Mouse (Mus musculus) forebrain, embryonic 11.5 days (tissue): Measurements from ENCODE around the gene Cdkn1b. TPM values are rescaled to one million over a fixed set of nuclear protein-coding genes. Genes with fewer than 3 reads are reported as not detected.

Experiments used
- ATAC-seq: fragments of 200-750 bp; cut with Nextera tagmentation; replicated peaks from 2 replicates; pipeline ENCODE4 v1.8.0; 2017; ENCODE audit warnings: moderate TSS enrichment; ENCODE audit not compliant: low FRiP score
- DNase-seq: peaks from one replicate; pipeline ENCODE4 v3.0.0-alpha.2; 2017; ENCODE audit warnings: low spot score
- H3K27ac ChIP-seq: fragments of 300-500 bp; sonication (generic); 2 replicates; pipeline ENCODE4 v1.5.1; 2014; ENCODE audit warnings: low read depth, low read length
- H3K27me3 ChIP-seq: fragments of 300-500 bp; sonication (generic); 2 replicates; pipeline ENCODE4 v1.6.1; 2014; ENCODE audit warnings: mild to moderate bottlenecking, low read length, mixed read lengths; ENCODE audit not compliant: control insufficient read depth, insufficient read depth
- H3K36me3 ChIP-seq: fragments of 300-500 bp; sonication (generic); 2 replicates; pipeline ENCODE4 v1.6.1; 2014; ENCODE audit warnings: mild to moderate bottlenecking, low read length, moderate library complexity, mixed read lengths; ENCODE audit not compliant: control insufficient read depth, insufficient read depth
- H3K4me1 ChIP-seq: fragments of 300-500 bp; sonication (generic); replicated peaks from 2 replicates; pipeline ENCODE4 v1.6.1; 2014; ENCODE audit warnings: low read length, mixed read lengths; ENCODE audit not compliant: control insufficient read depth, insufficient read depth
- H3K4me2 ChIP-seq: fragments of 300-500 bp; sonication (generic); 2 replicates; pipeline ENCODE4 v1.6.1; 2014; ENCODE audit warnings: low read depth, mild to moderate bottlenecking, low read length, moderate library complexity, mixed read lengths; ENCODE audit not compliant: severe bottlenecking
- H3K4me3 ChIP-seq: fragments of 300-500 bp; sonication (generic); 2 replicates; pipeline ENCODE4 v1.5.1; 2014; ENCODE audit warnings: low read depth, low read length
- H3K9ac ChIP-seq: fragments of 300-500 bp; sonication (generic); 2 replicates; pipeline ENCODE4 v1.6.1; 2014; ENCODE audit warnings: low read length
- H3K9me3 ChIP-seq: fragments of 300-500 bp; sonication (generic); 2 replicates; pipeline ENCODE4 v1.6.1; 2016; ENCODE audit warnings: low read length, mixed read lengths; ENCODE audit not compliant: control insufficient read depth
- WGBS: fragments of 180-500 bp; shearing (Covaris S2); extraction: QIAGEN DNeasy Blood & Tissue Kit; methylation state at CpG from one replicate; pipeline ENCODE4 v1.1.7; 2014; 5-methylcytosine and 5-hydroxymethylcytosine counted together
- polyA plus RNA-seq: library from polyadenylated mRNA; unstranded; fragments of >200 nt; fragmentation: Nextera tagmentation; extraction: Ambion mirVana; gene quantifications from 2 replicates; pipeline ENCODE4 v1.2.1, GENCODE M21; 2014

Cdkn1b gene
- 26.2 and 27.3 TPM in 2 replicates for polyA plus RNA-seq

- Histone ChIP-seq H3K4me3 (peak within 1 kb of the TSS; percentile 97), H3K36me3 (no peaks in the 10 kb centered on the region), H3K27ac (peak within 1 kb of the TSS; percentile 95), H3K4me2 (peak within 1 kb of the TSS; percentile 100), H3K27me3 (no peaks in the 10 kb centered on the region), H3K9ac (peak within 1 kb of the TSS; percentile 93), H3K4me1 (peaks cover 11% of the 10 kb centered on the region), H3K9me3 (no peaks in the 10 kb centered on the region)
- under 1% methylated on average over 77 of the region's 77 CpGs for WGBS
- DNase-seq (peak; percentile 93), ATAC-seq (peak; percentile 95)
Observed at GRCm38 (mm10) chr6:134920190-134921013, at the start of gene Cdkn1b. Gene Cdkn1b, plus strand, starts transcription at chr6:134920401.

GRCm38 (mm10) chr6:134870887-134871286, 49.3 kb upstream of the Cdkn1b start:
- WGBS = 93% methylated on average over 4 of the region's 4 CpGs
- DNase-seq = no peak

GRCm38 (mm10) chr6:134872236-134872635, 48.0 kb upstream of the Cdkn1b start:
- no peaks in the 10 kb centered on the region for H3K4me1 ChIP-seq
- no peak overlapping the region for H3K9ac ChIP-seq
- no peak overlapping the region for H3K4me3 ChIP-seq
- H3K27ac ChIP-seq = no peak overlapping the region
- ATAC-seq (no peak), DNase-seq (no peak)
- 97% methylated on average over 2 of the region's 2 CpGs for WGBS
- peaks cover 11% of the 10 kb centered on the region for H3K36me3 ChIP-seq
- H3K4me2 ChIP-seq = no peak overlapping the region
- H3K27me3 ChIP-seq = no peaks in the 10 kb centered on the region
- no peaks in the 10 kb centered on the region for H3K9me3 ChIP-seq

More at GRCm38 (mm10) chr6:134870887-134871286, 49.3 kb upstream of the Cdkn1b start:
- no peak for ATAC-seq
- no peaks in the 10 kb centered on the region for H3K9me3 ChIP-seq
- no peak overlapping the region for H3K9ac ChIP-seq
- H3K27ac ChIP-seq = no peak overlapping the region
- no peaks in the 10 kb centered on the region for H3K27me3 ChIP-seq
- H3K4me2 ChIP-seq = no peak overlapping the region
- H3K4me3 ChIP-seq = no peak overlapping the region
- peaks cover 11% of the 10 kb centered on the region for H3K36me3 ChIP-seq
- H3K4me1 ChIP-seq = no peaks in the 10 kb centered on the region

GRCm38 (mm10) chr6:134873018-134873417, 47.2 kb upstream of the Cdkn1b start:
- no peak overlapping the region for H3K4me2 ChIP-seq
- DNase-seq (no peak), ATAC-seq (no peak)
- no peaks in the 10 kb centered on the region for H3K27me3 ChIP-seq
- no peak overlapping the region for H3K27ac ChIP-seq
- H3K36me3 ChIP-seq = peaks cover 11% of the 10 kb centered on the region
- no peaks in the 10 kb centered on the region for H3K4me1 ChIP-seq
- no peak overlapping the region for H3K9ac ChIP-seq
- WGBS = 80% methylated on average over 2 of the region's 2 CpGs
- H3K9me3 ChIP-seq = no peaks in the 10 kb centered on the region
- no peak overlapping the region for H3K4me3 ChIP-seq

- Histone ChIP-seq H3K4me3 (no peak overlapping the region), H3K27me3 (no peaks in the 10 kb centered on the region), H3K9ac (no peak overlapping the region), H3K36me3 (no peaks in the 10 kb centered on the region), H3K4me2 (no peak overlapping the region), H3K4me1 (0 out of 2 replicates have a peak, but pooled peaks cover 4% of the 10 kb centered on the region), H3K9me3 (no peaks in the 10 kb centered on the region), H3K27ac (no peak overlapping the region)
- ATAC-seq (no peak), DNase-seq (no peak)
- 73% methylated on average over 6 of the region's 6 CpGs for WGBS
Observed at GRCm38 (mm10) chr6:134876795-134877194, 43.4 kb upstream of the Cdkn1b start.

- WGBS = 84% methylated on average over 4 of the region's 4 CpGs
Observed at GRCm38 (mm10) chr6:134877276-134877675, 42.9 kb upstream of the Cdkn1b start.

GRCm38 (mm10) chr6:134877892-134878291, 42.3 kb upstream of the Cdkn1b start:
- no peak for ATAC-seq
- 82% methylated on average over 1 of the region's 1 CpGs for WGBS
- H3K36me3 ChIP-seq = peaks cover 3% of the 10 kb centered on the region; the same call in 1 of the 2 replicates

More at GRCm38 (mm10) chr6:134877276-134877675, 42.9 kb upstream of the Cdkn1b start:
- Histone ChIP-seq H3K4me2 (no peak overlapping the region), H3K4me1 (0 out of 2 replicates have a peak, but pooled peaks cover 4% of the 10 kb centered on the region), H3K4me3 (no peak overlapping the region), H3K27ac (no peak overlapping the region), H3K36me3 (no peaks in the 10 kb centered on the region; the same call in 1 of the 2 replicates), H3K9ac (no peak overlapping the region), H3K27me3 (no peaks in the 10 kb centered on the region), H3K9me3 (no peaks in the 10 kb centered on the region)
- no peak for ATAC-seq
- DNase-seq = no peak

GRCm38 (mm10) chr6:134879556-134879955, 40.6 kb upstream of the Cdkn1b start:
- DNase-seq (no peak), ATAC-seq (no peak)
- Histone ChIP-seq H3K27ac (no peak overlapping the region), H3K9me3 (no peaks in the 10 kb centered on the region), H3K4me3 (no peak overlapping the region), H3K9ac (no peak overlapping the region), H3K4me1 (0 out of 2 replicates have a peak, but pooled peaks cover 4% of the 10 kb centered on the region), H3K4me2 (no peak overlapping the region), H3K27me3 (no peaks in the 10 kb centered on the region), H3K36me3 (peaks cover 4% of the 10 kb centered on the region; the same call in 1 of the 2 replicates)
- 92% methylated on average over 5 of the region's 5 CpGs for WGBS

More at GRCm38 (mm10) chr6:134877892-134878291, 42.3 kb upstream of the Cdkn1b start:
- Histone ChIP-seq H3K27me3 (no peaks in the 10 kb centered on the region), H3K27ac (no peak overlapping the region), H3K4me1 (0 out of 2 replicates have a peak, but pooled peaks cover 4% of the 10 kb centered on the region), H3K9me3 (no peaks in the 10 kb centered on the region), H3K4me3 (no peak overlapping the region), H3K4me2 (no peak overlapping the region), H3K9ac (no peak overlapping the region)
- no peak for DNase-seq
